In the genomic region with DNA sequence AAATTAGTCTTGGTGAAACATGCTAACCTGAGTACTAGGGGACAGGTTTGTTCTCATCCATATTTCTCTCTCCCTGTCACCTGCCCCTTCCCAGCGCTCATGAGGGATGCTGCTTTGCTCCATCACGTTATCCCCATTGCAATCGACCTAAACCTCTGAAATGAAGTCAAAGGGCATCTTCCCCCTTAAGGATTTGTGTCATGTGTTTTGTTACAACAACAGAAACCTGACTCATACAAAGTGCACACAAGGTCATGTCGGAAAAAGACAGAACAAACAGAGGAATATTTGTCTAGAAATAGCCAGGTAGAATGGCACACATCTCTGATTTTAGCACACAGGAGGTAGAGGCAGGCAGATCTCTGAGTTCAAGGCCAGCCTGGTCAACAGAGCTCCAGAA, we compare ENCODE assay signal across 14 mouse cellular contexts.
"Had no signal": no experiment of that assay in that cellular context is flagged by ENCODE, and none has a peak within 500 bp of the region (broad histone marks: within the 10 kb centered on the region; RNA-seq: fewer than 3 reads in every experiment).

No protein-coding gene starts in this region.

- DNase-seq: cerebellum, adult 9-11 months; cerebellum, postnatal 14 days; cerebellum, postnatal 25 days; cerebellum, postnatal 36 days; embryo, embryonic 11 days; forebrain, postnatal 0 days; gastrocnemius, adult 2 months; gastrocnemius, postnatal 10 days; gastrocnemius, postnatal 14 days; gastrocnemius, postnatal 25 days; gastrocnemius, postnatal 36 days; heart, adult 11 months; heart, adult 18-20 months; heart, adult 2 months had no signal
